ENCODE assay signal across 9 mouse cellular contexts in genomic region chr7:70365941-70366807, GRCm38 (mm10). TPM values are rescaled to one million over a fixed set of nuclear protein-coding genes. Genes with fewer than 3 reads are reported as not detected.
DNase-seq lines count a peak whose midpoint lies in the region; ATAC-seq and TF ChIP-seq lines count a peak whose summit lies in the region.
"Had no signal": no experiment of that assay in that cellular context is flagged by ENCODE, and none has a peak within 500 bp of the region (broad histone marks: within the 10 kb centered on the region; RNA-seq: fewer than 3 reads in every experiment).

Gene Nr2f2, minus strand, starts transcription at chr7:70366735.

- intact Hi-C loops in left cerebral cortex, adult 2 months (cut with DNase I), result loop anchor here (5.0 to 10.0 kb wide), 4 partner anchors 84 to 1779 kb away; no protein-coding TSS in a partner anchor

- no peak for ATAC-seq in limb, embryonic 14.5 days (ENCODE audit: low FRiP score, low read depth)
- no peak for ATAC-seq in stomach, embryonic 16.5 days (ENCODE audit: insufficient read depth, low FRiP score)

- no peaks in the 10 kb centered on the region for H3K36me3 ChIP-seq in limb, embryonic 14.5 days (ENCODE audit: control insufficient read depth, insufficient read depth, low read length)
- H3K36me3 ChIP-seq in stomach, embryonic 16.5 days (ENCODE audit: control insufficient read depth, insufficient read depth, low read length), result no peaks in the 10 kb centered on the region
- H3K36me3 ChIP-seq: G1E had no signal

- 2% methylated on average over 16 of the region's 16 CpGs for WGBS in limb, embryonic 14.5 days
- 4% methylated on average over 16 of the region's 16 CpGs for WGBS in stomach, embryonic 16.5 days

- no peaks in the 10 kb centered on the region for H3K4me1 ChIP-seq in cortical plate, adult 2 months (ENCODE audit: control insufficient read depth, insufficient read depth, low read length)
- peaks cover 22% of the 10 kb centered on the region for H3K4me1 ChIP-seq in limb, embryonic 14.5 days (ENCODE audit: control insufficient read depth, insufficient read depth, low read length)
- peaks cover 10% of the 10 kb centered on the region for H3K4me1 ChIP-seq in stomach, embryonic 16.5 days (ENCODE audit: control insufficient read depth, insufficient read depth, low read length)

- DNase-seq in left cerebral cortex, adult 2 months (ENCODE audit: extremely low spot score in 1 of 2, low spot score in 2 of 2), result no peak
- no peak for DNase-seq in left cerebral cortex, adult 11 months (ENCODE audit: low spot score)
- no peak for DNase-seq in gonadal fat pad, adult 2 months (ENCODE audit: low read depth)
- DNase-seq in kidney, adult 11 months, result peak; percentile 61
- DNase-seq in limb, embryonic 14.5 days (ENCODE audit: low spot score), result peak; percentile 23
- DNase-seq in spleen, postnatal 14 days (ENCODE audit: low spot score in 2 of 2), result no peak

- no peaks in the 10 kb centered on the region for H3K9me3 ChIP-seq in limb, embryonic 14.5 days (ENCODE audit: control insufficient read depth, low read length)
- H3K9me3 ChIP-seq in stomach, embryonic 16.5 days (replicated peaks; ENCODE audit: control insufficient read depth, low read length), result no peaks in the 10 kb centered on the region

- H3K9ac ChIP-seq in limb, embryonic 14.5 days (ENCODE audit: low read depth, low read length, severe bottlenecking), result peak within 1 kb of the TSS; percentile 67
- peak within 1 kb of the TSS; percentile 81 for H3K9ac ChIP-seq in stomach, embryonic 16.5 days (ENCODE audit: low read length)

- H3K27ac ChIP-seq in left cerebral cortex, adult 2 months, result peak within 1 kb of the TSS; percentile 33
- peak within 1 kb of the TSS; percentile 19; the same call in 1 of the 2 replicates for H3K27ac ChIP-seq in cortical plate, adult 2 months (ENCODE audit: insufficient read depth, low read length)
- H3K27ac ChIP-seq in limb, embryonic 14.5 days (replicated peaks; ENCODE audit: low read depth, low read length), result peak within 1 kb of the TSS; percentile 86
- peak within 1 kb of the TSS; percentile 92 for H3K27ac ChIP-seq in stomach, embryonic 16.5 days (ENCODE audit: low read length)

- no peak for TF ChIP-seq CTCF in left cerebral cortex, adult 2 months (IDR thresholded peaks at IDR 0.05)
- no peak for TF ChIP-seq CTCF in cortical plate, adult 2 months (IDR thresholded peaks at IDR 0.05; ENCODE audit: extremely low read depth, insufficient read depth, low read length)

- H3K4me2 ChIP-seq in limb, embryonic 14.5 days (replicated peaks; ENCODE audit: low read depth, low read length, severe bottlenecking), result peak within 1 kb of the TSS; percentile 67
- peak within 1 kb of the TSS; percentile 86 for H3K4me2 ChIP-seq in stomach, embryonic 16.5 days (ENCODE audit: low read depth, low read length)

- peak within 1 kb of the TSS; percentile 36 for H3K4me3 ChIP-seq in left cerebral cortex, adult 2 months
- peak within 1 kb of the TSS; percentile 49 for H3K4me3 ChIP-seq in cortical plate, adult 2 months (ENCODE audit: insufficient read depth, low read length)
- H3K4me3 ChIP-seq in limb, embryonic 14.5 days (replicated peaks; ENCODE audit: low read length), result peak within 1 kb of the TSS; percentile 49
- peak within 1 kb of the TSS; percentile 60 for H3K4me3 ChIP-seq in stomach, embryonic 16.5 days (replicated peaks; ENCODE audit: low read length)

- H3K27me3 ChIP-seq in limb, embryonic 14.5 days (ENCODE audit: control insufficient read depth, insufficient read depth, low read length), result peaks cover 55% of the 10 kb centered on the region
- no peaks in the 10 kb centered on the region for H3K27me3 ChIP-seq in stomach, embryonic 16.5 days (ENCODE audit: control insufficient read depth, insufficient read depth, low read length)

- TF ChIP-seq POLR2A in cortical plate, adult 2 months (IDR thresholded peaks at IDR 0.05; ENCODE audit: extremely low read depth, insufficient read depth, low read length), result no peak
- TF ChIP-seq POLR2A in limb, embryonic 14.5 days (IDR thresholded peaks at IDR 0.05; ENCODE audit: borderline replicate concordance, extremely low read depth, insufficient read depth, insufficient read length), result no peak

RNA-seq across cellular contexts. Expression of gene Nr2f2, which starts in this region (rescaled TPM):
- 10 to 100 TPM; 38.9 to 45.2 TPM for total RNA-seq in left cerebral cortex, adult 2 months (2021)
- 13.8 and 21.2 TPM in 2 replicates for polyA plus RNA-seq in cortical plate, adult 2 months (2012; rRNA removed)
- 113 and 116 TPM in 2 replicates for polyA plus RNA-seq in gonadal fat pad, adult 2 months (2012; rRNA removed)
- 80.2 and 134 TPM in 2 replicates for polyA plus RNA-seq in limb, embryonic 14.5 days (2012; rRNA removed)
- 54.7 and 60.8 TPM in 2 replicates for polyA plus RNA-seq in limb, embryonic 14.5 days (2014; fragmentation: Nextera tagmentation; extraction: Ambion mirVana)
- polyA plus RNA-seq in stomach, embryonic 16.5 days (2015; fragmentation: Nextera tagmentation; extraction: Ambion mirVana), result 52.5 and 64.6 TPM in 2 replicates
- polyA plus RNA-seq: G1E had no signal

Comparison
In these comparisons a context has a peak if more than half of its experiments do, and no peak if none do; other contexts are left out.
1. DNase-seq: peak in kidney, adult 11 months (single experiment) and limb, embryonic 14.5 days (single experiment); none in left cerebral cortex, adult 2 months (0 of 2), left cerebral cortex, adult 11 months (single experiment), gonadal fat pad, adult 2 months (single experiment) and spleen, postnatal 14 days (0 of 2).
2. H3K27ac ChIP-seq: peak in every context shown above with its lines; median percentile 92 in stomach, embryonic 16.5 days; 86 in limb, embryonic 14.5 days; 33 in left cerebral cortex, adult 2 months; 19 in cortical plate, adult 2 months.
3. Peak in every context shown above with its lines, with median percentiles within 50 percentile points of each other: H3K4me3 ChIP-seq.